Mouse (Mus musculus) heart, adult 8-10 months (tissue): ENCODE measurements around the gene Fbp2. TPM values are rescaled to one million over a fixed set of nuclear protein-coding genes. Genes with fewer than 3 reads are reported as not detected.

Source experiments
- DNase-seq: peaks from one replicate; pipeline ENCODE4 v3.0.0; 2022; ENCODE audit warnings: low spot score
- total RNA-seq, 4 experiments: library from RNA; stranded (reverse); gene quantifications; 2 replicates each; pipeline ENCODE4 v1.2.4; 2022

The Fbp2 gene
- 10 to 100 TPM; 22.4 to 35.1 (median 26.2) TPM for total RNA-seq

GRCm38 (mm10) chr13:62857941-62858915 lies at the start of gene Fbp2:
Gene Fbp2, minus strand, starts transcription at chr13:62858422.
- peak; percentile 35 for DNase-seq

- no peak for DNase-seq
These were observed 49.4 kb upstream of the Fbp2 start for GRCm38 (mm10) chr13:62907527-62908162.

GRCm38 (mm10) chr13:62901139-62901538 lies 42.9 kb upstream of the Fbp2 start:
- no peak for DNase-seq

GRCm38 (mm10) chr13:62897927-62898646 lies 39.9 kb upstream of the Fbp2 start:
- no peak for DNase-seq

- no peak for DNase-seq
These were observed 35.0 kb upstream of the Fbp2 start for GRCm38 (mm10) chr13:62893044-62893842.

- DNase-seq, result no peak
These were observed 31.1 kb upstream of the Fbp2 start for GRCm38 (mm10) chr13:62889311-62889710.

GRCm38 (mm10) chr13:62887712-62888441 lies 29.7 kb upstream of the Fbp2 start, which contains the start of gene Fbp1:
Gene Fbp1, minus strand, starts transcription at chr13:62888282.
- no peak for DNase-seq

GRCm38 (mm10) chr13:62884536-62884935 lies 26.3 kb upstream of the Fbp2 start:
- DNase-seq, result no peak

- DNase-seq, result no peak
These were observed 25.7 kb upstream of the Fbp2 start for GRCm38 (mm10) chr13:62883925-62884324.

GRCm38 (mm10) chr13:62883436-62883835 lies 25.2 kb upstream of the Fbp2 start:
- DNase-seq, result no peak

GRCm38 (mm10) chr13:62882856-62883255 lies 24.6 kb upstream of the Fbp2 start:
- DNase-seq, result no peak

- DNase-seq, result no peak
These were observed 23.1 kb upstream of the Fbp2 start for GRCm38 (mm10) chr13:62881336-62881735.

GRCm38 (mm10) chr13:62879831-62880615 lies 21.8 kb upstream of the Fbp2 start:
- DNase-seq, result peak; percentile 11

GRCm38 (mm10) chr13:62879411-62879810 lies 21.2 kb upstream of the Fbp2 start:
- DNase-seq, result no peak

GRCm38 (mm10) chr13:62877247-62877646 lies 19.0 kb upstream of the Fbp2 start:
- DNase-seq, result no peak

GRCm38 (mm10) chr13:62876111-62876510 lies 17.9 kb upstream of the Fbp2 start:
- no peak for DNase-seq

GRCm38 (mm10) chr13:62872252-62872651 lies 14.0 kb upstream of the Fbp2 start:
- no peak for DNase-seq

GRCm38 (mm10) chr13:62870605-62871004 lies 12.4 kb upstream of the Fbp2 start:
- no peak for DNase-seq

- DNase-seq, result no peak
These were observed 8.6 kb upstream of the Fbp2 start for GRCm38 (mm10) chr13:62866817-62867216.
